Mouse (Mus musculus) kidney, postnatal 25 days (tissue): Measurements from ENCODE around the gene Map3k6.
A peak's percentile ranks its signal among the peaks of the same experiment; 100 is the strongest.

Experiments
- DNase-seq, 2 experiments: peaks; one replicate each; pipeline ENCODE4 v3.0.0; 2021; ENCODE audit warnings: mixed read lengths in 2 of 2

The Map3k6 gene

GRCm38 (mm10) chr4:133286476-133287077, 46.0 kb downstream of the Map3k6 start:
- no peak for DNase-seq

GRCm38 (mm10) chr4:133291255-133291654, 50.6 kb downstream of the Map3k6 start:
- DNase-seq = no peak

DNA sequence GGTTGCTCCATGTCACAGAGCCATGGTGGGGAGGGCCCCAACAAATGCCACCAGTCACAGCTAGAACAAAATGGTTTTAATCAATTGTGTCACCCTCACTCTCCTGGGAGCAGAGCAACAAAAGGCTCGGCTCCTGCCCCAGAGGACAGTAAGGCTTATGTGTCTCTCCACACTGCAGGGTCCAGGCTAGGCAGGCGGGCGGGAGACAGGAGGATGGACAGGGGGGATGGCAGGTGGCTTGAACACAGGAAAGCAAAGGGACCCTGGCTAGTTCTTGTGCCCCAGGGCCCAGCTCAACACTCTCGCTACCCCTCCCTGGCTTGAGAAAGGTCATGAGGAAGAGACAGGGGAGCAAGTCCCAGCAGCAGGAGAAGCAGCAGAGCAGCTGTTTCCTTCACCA, 51.8 kb downstream of the Map3k6 start:
- DNase-seq = no peak

- DNase-seq = no peak
Observed at GRCm38 (mm10) chr4:133292901-133293843, 52.6 kb downstream of the Map3k6 start.

DNA sequence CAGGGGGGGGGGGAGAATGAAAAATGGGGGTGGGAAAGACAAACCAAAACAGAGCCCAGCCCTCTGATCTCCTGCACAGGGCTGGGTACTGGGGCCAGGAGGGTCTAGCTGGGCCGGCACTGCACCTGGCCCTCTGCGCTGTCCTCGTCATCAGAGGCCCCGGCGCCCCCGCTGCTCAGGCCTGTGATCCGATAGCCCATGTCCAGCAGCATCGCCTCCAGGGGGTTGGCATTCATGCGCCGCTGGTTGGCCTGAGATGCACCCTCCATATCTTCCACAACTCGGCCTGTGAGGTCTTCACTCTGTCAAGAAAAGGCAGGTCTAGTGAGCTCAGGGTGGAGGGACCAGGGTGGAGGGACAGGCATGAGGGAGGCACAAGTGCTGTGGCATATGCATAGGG, 53.5 kb downstream of the Map3k6 start:
- no peak for DNase-seq

GRCm38 (mm10) chr4:133297360-133297759, 56.7 kb downstream of the Map3k6 start:
- DNase-seq = no peak

GRCm38 (mm10) chr4:133297801-133298238, 57.2 kb downstream of the Map3k6 start:
- peak; percentile 83 to 84 for DNase-seq

- no peak for DNase-seq
Observed at GRCm38 (mm10) chr4:133298516-133299365, 58.1 kb downstream of the Map3k6 start.

DNA sequence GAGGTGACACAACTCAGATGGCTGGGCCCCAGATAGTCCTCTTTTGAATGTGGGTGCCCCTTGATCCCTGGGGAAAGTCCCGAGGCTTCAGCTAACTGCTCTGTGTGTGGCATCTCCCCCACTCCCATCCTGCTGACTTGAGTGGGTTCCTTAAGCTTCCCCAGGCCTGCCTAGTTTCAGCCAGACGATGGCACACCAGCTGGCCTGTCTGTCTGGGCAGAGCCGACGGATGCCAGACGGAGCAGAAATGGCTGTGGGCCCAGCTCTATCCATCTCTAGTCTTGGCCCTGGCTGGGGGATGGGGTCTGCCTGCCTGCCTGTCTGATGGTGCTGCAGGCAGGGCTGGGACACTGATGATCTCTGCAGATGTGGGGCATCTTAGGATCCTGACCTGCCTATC, 59.1 kb downstream of the Map3k6 start:
- no peak for DNase-seq

GRCm38 (mm10) chr4:133300421-133300820, 59.8 kb downstream of the Map3k6 start:
- no peak for DNase-seq

DNA sequence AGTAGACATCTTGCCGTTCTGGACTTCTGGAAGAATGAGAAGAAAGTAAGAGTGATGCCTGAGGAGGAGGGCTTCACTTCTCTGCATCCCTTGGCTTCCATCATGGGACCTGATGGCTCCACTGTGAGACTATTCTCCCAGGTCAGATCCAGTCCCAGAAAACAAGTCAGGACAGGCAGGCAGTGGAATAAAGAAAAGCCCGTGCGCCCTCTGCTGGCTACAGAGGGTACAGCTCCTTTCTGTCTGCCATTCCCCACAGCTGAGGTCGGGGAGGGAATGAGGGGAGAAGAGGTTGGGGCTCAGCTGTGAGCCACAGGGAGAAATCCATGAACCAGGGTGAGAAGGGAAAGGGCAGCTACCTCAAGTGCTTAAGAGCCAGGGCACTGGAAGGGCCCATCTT, 61.2 kb downstream of the Map3k6 start:
- DNase-seq = peak; percentile 67 to 81
